ENCODE assay signal across 14 mouse cellular contexts in the genomic region with DNA sequence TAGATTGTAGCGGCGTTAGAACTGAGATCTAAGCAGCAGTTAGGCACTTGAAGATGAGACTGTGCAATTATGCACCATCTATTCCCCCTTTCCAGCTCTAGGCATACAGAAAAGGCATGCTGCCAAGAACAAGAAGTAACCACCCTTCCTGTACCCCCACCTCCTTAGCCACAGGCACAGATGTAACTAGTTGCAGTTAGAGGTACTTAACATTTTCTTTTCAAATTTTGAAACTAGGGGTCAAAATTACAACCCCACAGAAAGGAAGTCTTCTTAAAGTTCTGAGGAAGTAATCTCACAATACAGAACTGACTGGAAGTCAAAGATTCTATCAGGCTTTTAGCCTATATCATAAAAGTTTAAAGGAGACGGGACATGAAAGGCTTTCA. TPM values are rescaled to one million over a fixed set of nuclear protein-coding genes. Genes with fewer than 3 reads are reported as not detected.
DNase-seq lines count a peak whose midpoint lies in the region; ATAC-seq and TF ChIP-seq lines count a peak whose summit lies in the region.
"Had no signal": no experiment of that assay in that cellular context is flagged by ENCODE, and none has a peak within 500 bp of the region (broad histone marks: within the 10 kb centered on the region; RNA-seq: fewer than 3 reads in every experiment).

No protein-coding gene starts in this region.

- H3K9me3 ChIP-seq in heart, embryonic 11.5 days (replicated peaks; ENCODE audit: control insufficient read depth, low read length) = no peaks in the 10 kb centered on the region
- no peaks in the 10 kb centered on the region for H3K9me3 ChIP-seq in liver, embryonic 11.5 days (ENCODE audit: control insufficient read depth, low read length)
- no peaks in the 10 kb centered on the region for H3K9me3 ChIP-seq in embryonic facial prominence, embryonic 13.5 days
- no peaks in the 10 kb centered on the region for H3K9me3 ChIP-seq in liver, embryonic 14.5 days (ENCODE audit: control insufficient read depth, low read length)

- TF ChIP-seq CTCF in liver, adult 2 months (IDR thresholded peaks at IDR 0.05; ENCODE audit: low read depth, low read length) = no peak
- TF ChIP-seq CTCF in liver, embryonic 14.5 days (IDR thresholded peaks at IDR 0.05; ENCODE audit: low read depth) = no peak

- no peak for DNase-seq in heart, postnatal 4 days
- DNase-seq in liver, adult 2 months (ENCODE audit: extremely low read depth, low read depth, low spot score) = no peak
- DNase-seq in liver, embryonic 11.5 days (ENCODE audit: low spot score) = no peak
- DNase-seq in liver, embryonic 14.5 days (ENCODE audit: low read depth in 3 of 3, low spot score in 3 of 3) = no peak
- DNase-seq in MN1 (ENCODE audit: low spot score) = no peak
- no peak for DNase-seq in thymus, adult 18-20 months
- DNase-seq: adrenal gland, postnatal 25 days; cerebellum, adult 11-12 months; lung, postnatal 14 days had no signal

- H3K4me3 ChIP-seq in heart, embryonic 11.5 days (ENCODE audit: low read depth, low read length) = no peak overlapping the region; the same call in 1 of the 2 replicates
- H3K4me3 ChIP-seq in liver, adult 2 months (ENCODE audit: insufficient read depth, low read depth, low read length) = peak overlapping the region; percentile 59; the same call in 1 of the 2 replicates
- H3K4me3 ChIP-seq in liver, embryonic 11.5 days (ENCODE audit: low read depth, low read length) = no peak overlapping the region; the same call in 1 of the 2 replicates
- H3K4me3 ChIP-seq in embryonic facial prominence, embryonic 13.5 days = peak overlapping the region; percentile 46
- H3K4me3 ChIP-seq in liver, embryonic 14.5 days (ENCODE audit: insufficient read depth in 1 of 2, low read depth in 2 of 2, low read length in 2 of 2) = no peak overlapping the region

- H3K27ac ChIP-seq in heart, embryonic 11.5 days (ENCODE audit: low read depth, low read length) = no peak overlapping the region
- H3K27ac ChIP-seq in liver, adult 2 months (replicated peaks; ENCODE audit: insufficient read depth, low read depth, low read length) = peak overlapping the region; percentile 71; the same call in 1 of the 2 replicates
- H3K27ac ChIP-seq in liver, embryonic 11.5 days (ENCODE audit: low read depth, low read length) = no peak overlapping the region
- H3K27ac ChIP-seq in embryonic facial prominence, embryonic 13.5 days = no peak overlapping the region
- no peak overlapping the region for H3K27ac ChIP-seq in liver, embryonic 14.5 days

- no peak overlapping the region for H3K9ac ChIP-seq in heart, embryonic 11.5 days (ENCODE audit: low read depth, low read length)
- peak overlapping the region; percentile 73 for H3K9ac ChIP-seq in liver, adult 2 months (ENCODE audit: low read depth, low read length)
- H3K9ac ChIP-seq in liver, embryonic 11.5 days (ENCODE audit: low read depth, low read length) = no peak overlapping the region
- H3K9ac ChIP-seq in embryonic facial prominence, embryonic 13.5 days = 0 out of 2 replicates have a peak overlapping the region, but pooled peaks have one; percentile 71
- no peak overlapping the region for H3K9ac ChIP-seq in liver, embryonic 14.5 days (replicated peaks)

- no peaks in the 10 kb centered on the region for H3K36me3 ChIP-seq in heart, embryonic 11.5 days (ENCODE audit: control insufficient read depth, insufficient read depth, low read length)
- H3K36me3 ChIP-seq in liver, adult 2 months (ENCODE audit: control insufficient read depth, insufficient read depth, low read length) = no peaks in the 10 kb centered on the region
- H3K36me3 ChIP-seq in liver, embryonic 11.5 days (ENCODE audit: control insufficient read depth, insufficient read depth, low read length) = no peaks in the 10 kb centered on the region
- H3K36me3 ChIP-seq in embryonic facial prominence, embryonic 13.5 days = no peaks in the 10 kb centered on the region
- no peaks in the 10 kb centered on the region for H3K36me3 ChIP-seq in liver, embryonic 14.5 days (replicated peaks; ENCODE audit: control insufficient read depth, insufficient read depth, low read depth)

- peaks cover 10% of the 10 kb centered on the region for H3K27me3 ChIP-seq in heart, embryonic 11.5 days (ENCODE audit: control insufficient read depth, insufficient read depth, low read length)
- H3K27me3 ChIP-seq in liver, adult 2 months (ENCODE audit: control insufficient read depth, insufficient read depth, low read length) = no peaks in the 10 kb centered on the region
- peaks cover 17% of the 10 kb centered on the region for H3K27me3 ChIP-seq in liver, embryonic 11.5 days (replicated peaks; ENCODE audit: control insufficient read depth, insufficient read depth, low read length)
- peaks cover 55% of the 10 kb centered on the region for H3K27me3 ChIP-seq in embryonic facial prominence, embryonic 13.5 days
- peaks cover 3% of the 10 kb centered on the region for H3K27me3 ChIP-seq in liver, embryonic 14.5 days (ENCODE audit: control insufficient read depth, insufficient read depth, low read length)

- no peak for ATAC-seq in heart, embryonic 11.5 days (replicated peaks; ENCODE audit: insufficient number of reproducible peaks, low FRiP score, low TSS enrichment)
- ATAC-seq in liver, embryonic 11.5 days (replicated peaks; ENCODE audit: low FRiP score) = no peak
- no peak for ATAC-seq in embryonic facial prominence, embryonic 13.5 days (ENCODE audit: insufficient number of reproducible peaks, insufficient read depth, low FRiP score, low TSS enrichment, low read depth)
- no peak for ATAC-seq in liver, embryonic 14.5 days (ENCODE audit: insufficient read depth)
- ATAC-seq: hindbrain, embryonic 16.5 days had no signal

- TF ChIP-seq EP300 in liver, embryonic 14.5 days (IDR thresholded peaks at IDR 0.05; ENCODE audit: low read depth) = no peak

- WGBS in heart, embryonic 11.5 days (ENCODE audit: insufficient replicate concordance) = 53% methylated on average over 3 of the region's 3 CpGs
- 49% methylated on average over 3 of the region's 3 CpGs for WGBS in liver, adult 2 months
- WGBS in liver, embryonic 11.5 days = 47% methylated on average over 3 of the region's 3 CpGs
- 32% methylated on average over 3 of the region's 3 CpGs for WGBS in embryonic facial prominence, embryonic 13.5 days
- 25% methylated on average over 3 of the region's 3 CpGs for WGBS in liver, embryonic 14.5 days (ENCODE audit: insufficient replicate concordance)

- peak overlapping the region; percentile 87 for H3K4me2 ChIP-seq in heart, embryonic 11.5 days
- no peak overlapping the region; the same call in 1 of the 2 replicates for H3K4me2 ChIP-seq in liver, embryonic 11.5 days
- peak overlapping the region; percentile 81 for H3K4me2 ChIP-seq in embryonic facial prominence, embryonic 13.5 days
- H3K4me2 ChIP-seq in liver, embryonic 14.5 days (ENCODE audit: low read depth) = peak overlapping the region; percentile 37

- H3K4me1 ChIP-seq in heart, embryonic 11.5 days (ENCODE audit: control insufficient read depth, insufficient read depth, low read length) = peaks cover 14% of the 10 kb centered on the region
- peaks cover 7% of the 10 kb centered on the region for H3K4me1 ChIP-seq in liver, adult 2 months (ENCODE audit: control insufficient read depth, insufficient read depth, low read length)
- peaks cover 3% of the 10 kb centered on the region for H3K4me1 ChIP-seq in liver, embryonic 11.5 days (replicated peaks; ENCODE audit: control insufficient read depth, insufficient read depth, low read length)
- peaks cover 18% of the 10 kb centered on the region for H3K4me1 ChIP-seq in embryonic facial prominence, embryonic 13.5 days
- peaks cover 0 to 3% of the 10 kb centered on the region in 2 experiments; a peak in 1 of 4 replicates for H3K4me1 ChIP-seq in liver, embryonic 14.5 days (replicated peaks; ENCODE audit: control insufficient read depth in 2 of 2, insufficient read depth in 2 of 2, low read length in 1 of 2)

- no peak for TF ChIP-seq POLR2A in liver, adult 2 months (IDR thresholded peaks at IDR 0.05; ENCODE audit: extremely low read depth, insufficient read depth, low read length)

- H3K79me2 ChIP-seq in liver, adult 2 months (ENCODE audit: control insufficient read depth, insufficient read depth, low read length) = no peaks in the 10 kb centered on the region

RNA-seq across cellular contexts. Expression of a gene that starts 0.9 kb away (rescaled TPM):
- 1.3 and 1.5 TPM in 2 replicates for polyA plus RNA-seq in heart, embryonic 11.5 days (2014; fragmentation: Nextera tagmentation; extraction: Ambion mirVana)
- 1 to 10 TPM in 1 of 2 experiments, under 1 TPM in 1; 0.61 to 1.6 TPM for total RNA-seq in heart, postnatal 4 days (2021)
- total RNA-seq in liver, adult 2 months (2014; rRNA removed) = 12.8 and 21.8 TPM in 2 replicates
- 45.9 and 49.8 TPM in 2 replicates for polyA plus RNA-seq in liver, adult 2 months (2012; rRNA removed)
- 0.90 and 1.3 TPM in 2 replicates for polyA plus RNA-seq in liver, embryonic 11.5 days (2014; fragmentation: Nextera tagmentation; extraction: Ambion mirVana)
- 0.21 TPM in 1 of 2 replicates, not detected in the other for polyA plus RNA-seq in embryonic facial prominence, embryonic 13.5 days (2015; fragmentation: Nextera tagmentation; extraction: Ambion mirVana)
- 0.67 and 1.1 TPM in 2 replicates for polyA plus RNA-seq in liver, embryonic 14.5 days (2012; rRNA removed)
- polyA plus RNA-seq in liver, embryonic 14.5 days (2014; fragmentation: Nextera tagmentation; extraction: Ambion mirVana) = 1.5 and 1.8 TPM in 2 replicates
- total RNA-seq: layer of hippocampus, postnatal 10 days had no signal
- polyA plus RNA-seq: C2C12 had no signal

Comparison
In these comparisons a context has a peak if more than half of its experiments do, and no peak if none do; other contexts are left out.
1. H3K4me3 ChIP-seq: peak in liver, adult 2 months (single experiment) and embryonic facial prominence, embryonic 13.5 days (single experiment); none in heart, embryonic 11.5 days (single experiment), liver, embryonic 11.5 days (single experiment) and liver, embryonic 14.5 days (0 of 2).
2. H3K9ac ChIP-seq: peak in liver, adult 2 months (single experiment) and embryonic facial prominence, embryonic 13.5 days (single experiment); none in heart, embryonic 11.5 days (single experiment), liver, embryonic 11.5 days (single experiment) and liver, embryonic 14.5 days (single experiment).
3. RNA of a gene that starts 0.9 kb away (polyA plus RNA-seq): 45.9 to 49.8 TPM in liver, adult 2 months; 0.67 to 1.8 TPM in liver, embryonic 14.5 days, 1.3 to 1.5 TPM in heart, embryonic 11.5 days, 0.90 to 1.3 TPM in liver, embryonic 11.5 days and 0.21 TPM in embryonic facial prominence, embryonic 13.5 days; every median in the first group is over 10 times any median in the second.